Mouse (Mus musculus) T-helper 2 cell (primary cell): ENCODE data around the gene Ppp4c.
"Not testable (repeated sequence)": the region's sequence is repeated elsewhere in the genome, so short reads cannot be mapped to it uniquely, and the experiment has no call there.

Source experiments
- in situ Hi-C: fragments of 300-600 bp; cut with MboI, MseI; formaldehyde crosslinking; loops from one replicate; pipeline ENCODE4 v1.15.1; 2025; ENCODE audit warnings: high pct_unique_total_duplicates

The Ppp4c gene

GRCm38 (mm10) chr7:126781661-126782370 is 10.5 kb downstream of the Ppp4c start:
- in situ Hi-C loops, result no loop called here

- in situ Hi-C loops, result no loop called here
Measured at GRCm38 (mm10) chr7:126780971-126781635, 11.2 kb downstream of the Ppp4c start, which contains the start of gene Tbx6. TSS of gene Tbx6 (plus strand) at chr7:126781483.

- in situ Hi-C loops, result no loop called here
Measured at GRCm38 (mm10) chr7:126779983-126780970, 12.0 kb downstream of the Ppp4c start.

GRCm38 (mm10) chr7:126779101-126779500 is 13.2 kb downstream of the Ppp4c start:
- in situ Hi-C loops, result not testable (repeated sequence)

GRCm38 (mm10) chr7:126778147-126778546 is 14.1 kb downstream of the Ppp4c start:
- in situ Hi-C loops, result no loop called here

GRCm38 (mm10) chr7:126777476-126777875 is 14.8 kb downstream of the Ppp4c start:
- in situ Hi-C loops, result no loop called here

GRCm38 (mm10) chr7:126776598-126777057 is 15.7 kb downstream of the Ppp4c start, which contains the start of gene Ypel3:
TSS of gene Ypel3 (plus strand) at chr7:126776955.
- in situ Hi-C loops, result no loop called here

- in situ Hi-C loops, result no loop called here
Measured at GRCm38 (mm10) chr7:126775978-126776234, 16.4 kb downstream of the Ppp4c start.

GRCm38 (mm10) chr7:126775185-126775977 is 16.9 kb downstream of the Ppp4c start:
- in situ Hi-C loops, result no loop called here

GRCm38 (mm10) chr7:126774463-126774862 is 17.8 kb downstream of the Ppp4c start:
- in situ Hi-C loops, result no loop called here

- in situ Hi-C loops, result no loop called here
Measured at GRCm38 (mm10) chr7:126773351-126773750, 18.9 kb downstream of the Ppp4c start.

- in situ Hi-C loops, result no loop called here
Measured at GRCm38 (mm10) chr7:126770784-126771183, 21.5 kb downstream of the Ppp4c start.

GRCm38 (mm10) chr7:126767001-126767400 is 25.3 kb downstream of the Ppp4c start:
- in situ Hi-C loops, result no loop called here

- in situ Hi-C loops, result no loop called here
Measured at GRCm38 (mm10) chr7:126766201-126766600, 26.1 kb downstream of the Ppp4c start, which contains the start of gene Gdpd3. TSS of gene Gdpd3 (plus strand) at chr7:126766334.

- in situ Hi-C loops, result no loop called here
Measured at GRCm38 (mm10) chr7:126765540-126765939, 26.8 kb downstream of the Ppp4c start.

GRCm38 (mm10) chr7:126762471-126763008 is 29.8 kb downstream of the Ppp4c start:
- in situ Hi-C loops, result no loop called here

- in situ Hi-C loops, result no loop called here
Measured at GRCm38 (mm10) chr7:126761529-126762067, 30.7 kb downstream of the Ppp4c start.

GRCm38 (mm10) chr7:126760956-126761355 is 31.3 kb downstream of the Ppp4c start:
- in situ Hi-C loops, result no loop called here

GRCm38 (mm10) chr7:126760391-126760802 is 31.9 kb downstream of the Ppp4c start:
- in situ Hi-C loops, result no loop called here

GRCm38 (mm10) chr7:126759672-126760390 is 32.5 kb downstream of the Ppp4c start:
- in situ Hi-C loops, result no loop called here
